Mouse (Mus musculus) megakaryocyte, embryonic 14.5 days (primary cell): ENCODE measurements around the gene Catsperd.

Experiments
- FLI1 ChIP-seq: IDR thresholded peaks from 2 replicates; pipeline ENCODE4 v1.6.1; 2012; ENCODE audit warnings: low read length, inconsistent platforms, mixed read lengths
- GATA1 ChIP-seq: IDR thresholded peaks from 3 replicates; pipeline ENCODE4 v1.6.1; 2012; ENCODE audit warnings: mixed read lengths, low read length, inconsistent platforms, borderline replicate concordance

GRCm38 (mm10) chr17:56604070-56604380, 23.9 kb upstream of the Catsperd start:
- no peak for TF ChIP-seq FLI1
- no peak for TF ChIP-seq GATA1
